Mouse (Mus musculus): ENCODE measurements around the gene Syndig1.

DNA sequence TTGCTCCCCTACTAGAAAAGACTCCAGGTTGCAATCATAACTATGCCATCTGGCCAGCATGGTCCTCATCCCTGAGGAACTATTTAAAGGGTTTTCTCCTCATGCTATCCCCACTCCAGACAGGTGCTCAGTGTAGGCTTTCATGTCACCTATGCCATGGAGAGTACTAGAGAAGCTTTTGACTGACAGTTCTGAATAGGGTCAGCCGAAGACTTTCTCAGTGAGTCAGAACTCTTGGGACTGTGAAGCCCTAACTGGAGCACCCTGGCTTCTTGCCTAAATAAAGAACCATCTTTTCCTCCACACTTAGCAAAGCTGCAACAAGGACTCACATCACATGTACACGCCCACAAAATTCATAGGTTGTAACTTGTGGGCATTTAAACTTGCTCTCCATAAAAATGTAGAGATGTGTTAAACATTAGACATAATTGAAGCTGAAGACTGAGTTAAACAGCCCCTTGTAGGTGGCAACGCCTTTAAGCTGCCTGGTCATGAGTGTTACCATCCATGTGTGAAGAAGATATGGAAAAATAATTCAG is 24.3 kb upstream of the Syndig1 start:
- TF ChIP-seq EP300 (IDR thresholded peaks at IDR 0.05; ENCODE audit: low read depth) (no peak), CTCF (IDR thresholded peaks at IDR 0.05; ENCODE audit: low read depth) (no peak)
